Mouse (Mus musculus): ENCODE data around the gene Scand1. TPM values are rescaled to one million over a fixed set of nuclear protein-coding genes. Genes with fewer than 3 reads are reported as not detected.
A peak's percentile ranks its signal among the peaks of the same experiment; 100 is the strongest.

Gene Scand1
- total and polyA plus RNA-seq, 2 experiments = 34.3 to 65.9 TPM

GRCm38 (mm10) chr2:156281227-156281626 lies 31.3 kb downstream of the Scand1 start:
- WGBS = 74% methylated on average over 4 of the region's 4 CpGs
- no peaks in the 10 kb centered on the region for H3K27me3 ChIP-seq (ENCODE audit: control insufficient read depth, insufficient read depth, low read length)
- TF ChIP-seq CTCF (IDR thresholded peaks at IDR 0.05; ENCODE audit: low read depth, low read length) = no peak
- no peak for TF ChIP-seq POLR2A (IDR thresholded peaks at IDR 0.05; ENCODE audit: extremely low read depth, insufficient read depth, low read length)
- H3K27ac ChIP-seq (replicated peaks; ENCODE audit: insufficient read depth, low read depth, low read length) = no peak overlapping the region
- H3K4me3 ChIP-seq (ENCODE audit: insufficient read depth, low read depth, low read length) = no peak overlapping the region
- H3K79me2 ChIP-seq (ENCODE audit: control insufficient read depth, insufficient read depth, low read length) = no peaks in the 10 kb centered on the region
- H3K4me1 ChIP-seq (ENCODE audit: control insufficient read depth, insufficient read depth, low read length) = no peaks in the 10 kb centered on the region
- H3K36me3 ChIP-seq (ENCODE audit: control insufficient read depth, insufficient read depth, low read length) = peaks cover 5% of the 10 kb centered on the region
- no peak overlapping the region for H3K9ac ChIP-seq (ENCODE audit: low read depth, low read length)
- DNase-seq (ENCODE audit: extremely low read depth, low read depth, low spot score) = no peak

GRCm38 (mm10) chr2:156278226-156279017 lies 34.1 kb downstream of the Scand1 start:
- Histone ChIP-seq H3K9ac (ENCODE audit: low read depth, low read length) (no peak overlapping the region), H3K4me3 (ENCODE audit: insufficient read depth, low read depth, low read length) (no peak overlapping the region), H3K4me1 (ENCODE audit: control insufficient read depth, insufficient read depth, low read length) (no peaks in the 10 kb centered on the region), H3K79me2 (ENCODE audit: control insufficient read depth, insufficient read depth, low read length) (no peaks in the 10 kb centered on the region), H3K36me3 (ENCODE audit: control insufficient read depth, insufficient read depth, low read length) (peaks cover 10% of the 10 kb centered on the region; the same call in 1 of the 2 replicates), H3K27ac (replicated peaks; ENCODE audit: insufficient read depth, low read depth, low read length) (peak overlapping the region; percentile 22; the same call in 1 of the 2 replicates), H3K27me3 (ENCODE audit: control insufficient read depth, insufficient read depth, low read length) (no peaks in the 10 kb centered on the region)
- TF ChIP-seq CTCF (IDR thresholded peaks at IDR 0.05; ENCODE audit: low read depth, low read length) (peak; percentile 70), POLR2A (IDR thresholded peaks at IDR 0.05; ENCODE audit: extremely low read depth, insufficient read depth, low read length) (no peak)
- 67% methylated on average over 4 of the region's 4 CpGs for WGBS
- DNase-seq (ENCODE audit: extremely low read depth, low read depth, low spot score) = peak; percentile 60

GRCm38 (mm10) chr2:156272553-156272952 lies 40.0 kb downstream of the Scand1 start:
- Histone ChIP-seq H3K27me3 (ENCODE audit: control insufficient read depth, insufficient read depth, low read length) (no peaks in the 10 kb centered on the region), H3K4me1 (ENCODE audit: control insufficient read depth, insufficient read depth, low read length) (no peaks in the 10 kb centered on the region), H3K36me3 (ENCODE audit: control insufficient read depth, insufficient read depth, low read length) (peaks cover 18% of the 10 kb centered on the region), H3K4me3 (ENCODE audit: insufficient read depth, low read depth, low read length) (no peak overlapping the region), H3K79me2 (ENCODE audit: control insufficient read depth, insufficient read depth, low read length) (no peaks in the 10 kb centered on the region), H3K9ac (ENCODE audit: low read depth, low read length) (no peak overlapping the region), H3K27ac (replicated peaks; ENCODE audit: insufficient read depth, low read depth, low read length) (no peak overlapping the region)
- TF ChIP-seq POLR2A (IDR thresholded peaks at IDR 0.05; ENCODE audit: extremely low read depth, insufficient read depth, low read length) (no peak), CTCF (IDR thresholded peaks at IDR 0.05; ENCODE audit: low read depth, low read length) (no peak)
- DNase-seq (ENCODE audit: extremely low read depth, low read depth, low spot score) = no peak
- WGBS = 90% methylated on average over 6 of the region's 6 CpGs

GRCm38 (mm10) chr2:156267636-156268035 lies 44.9 kb downstream of the Scand1 start:
- no peak for DNase-seq (ENCODE audit: extremely low read depth, low read depth, low spot score)
- no peak overlapping the region for H3K9ac ChIP-seq (ENCODE audit: low read depth, low read length)
- H3K79me2 ChIP-seq (ENCODE audit: control insufficient read depth, insufficient read depth, low read length) = no peaks in the 10 kb centered on the region
- 94% methylated on average over 9 of the region's 9 CpGs for WGBS
- H3K27me3 ChIP-seq (ENCODE audit: control insufficient read depth, insufficient read depth, low read length) = no peaks in the 10 kb centered on the region
- H3K4me1 ChIP-seq (ENCODE audit: control insufficient read depth, insufficient read depth, low read length) = no peaks in the 10 kb centered on the region
- H3K36me3 ChIP-seq (ENCODE audit: control insufficient read depth, insufficient read depth, low read length) = peaks cover 14% of the 10 kb centered on the region
- TF ChIP-seq CTCF (IDR thresholded peaks at IDR 0.05; ENCODE audit: low read depth, low read length) (no peak), POLR2A (IDR thresholded peaks at IDR 0.05; ENCODE audit: extremely low read depth, insufficient read depth, low read length) (no peak)
- no peak overlapping the region for H3K27ac ChIP-seq (replicated peaks; ENCODE audit: insufficient read depth, low read depth, low read length)
- no peak overlapping the region for H3K4me3 ChIP-seq (ENCODE audit: insufficient read depth, low read depth, low read length)

GRCm38 (mm10) chr2:156263204-156263893 lies 49.2 kb downstream of the Scand1 start:
- Histone ChIP-seq H3K9ac (ENCODE audit: low read depth, low read length) (no peak overlapping the region), H3K79me2 (ENCODE audit: control insufficient read depth, insufficient read depth, low read length) (peaks cover 2% of the 10 kb centered on the region; the same call in 1 of the 2 replicates), H3K4me1 (ENCODE audit: control insufficient read depth, insufficient read depth, low read length) (no peaks in the 10 kb centered on the region), H3K27ac (replicated peaks; ENCODE audit: insufficient read depth, low read depth, low read length) (no peak overlapping the region), H3K36me3 (ENCODE audit: control insufficient read depth, insufficient read depth, low read length) (peaks cover 4% of the 10 kb centered on the region; the same call in 1 of the 2 replicates), H3K27me3 (ENCODE audit: control insufficient read depth, insufficient read depth, low read length) (no peaks in the 10 kb centered on the region), H3K4me3 (ENCODE audit: insufficient read depth, low read depth, low read length) (no peak overlapping the region)
- TF ChIP-seq CTCF (IDR thresholded peaks at IDR 0.05; ENCODE audit: low read depth, low read length) = no peak
- WGBS = 90% methylated on average over 4 of the region's 4 CpGs
- no peak for DNase-seq (ENCODE audit: extremely low read depth, low read depth, low spot score)

Other genes with a start within 250 kb of the Scand1 start
- 1.6 and 1.7 TPM in 2 replicates for gene Spag4, start 247.5 kb downstream of the Scand1 start, total RNA-seq (2014; rRNA removed)
- 4.8 and 5.5 TPM in 2 replicates for gene Spag4, start 247.5 kb downstream of the Scand1 start, polyA plus RNA-seq (2012; rRNA removed)
- 18.3 and 21.9 TPM in 2 replicates for gene Cpne1, start 200.7 kb downstream of the Scand1 start, total RNA-seq (2014; rRNA removed)
- 30.9 and 32.3 TPM in 2 replicates for gene Cpne1, start 200.7 kb downstream of the Scand1 start, polyA plus RNA-seq (2012; rRNA removed)
- gene Rbm12, start 200.7 kb downstream of the Scand1 start, total RNA-seq (2014; rRNA removed) = 3.9 and 5.1 TPM in 2 replicates
- gene Rbm12, start 200.7 kb downstream of the Scand1 start, polyA plus RNA-seq (2012; rRNA removed) = 4.0 and 4.2 TPM in 2 replicates
- gene Gm28036, start 185.6 kb downstream of the Scand1 start, total RNA-seq (2014; rRNA removed) = 1.6 and 1.9 TPM in 2 replicates
- gene Gm28036, start 185.6 kb downstream of the Scand1 start, polyA plus RNA-seq (2012; rRNA removed) = 0.70 and 1.1 TPM in 2 replicates
- gene Romo1, start 168.7 kb downstream of the Scand1 start, total RNA-seq (2014; rRNA removed) = 139 and 152 TPM in 2 replicates
- gene Romo1, start 168.7 kb downstream of the Scand1 start, polyA plus RNA-seq (2012; rRNA removed) = 247 and 252 TPM in 2 replicates
- gene Nfs1, start 168.5 kb downstream of the Scand1 start, total RNA-seq (2014; rRNA removed) = 71.1 and 75.1 TPM in 2 replicates
- 67.4 and 71.5 TPM in 2 replicates for gene Nfs1, start 168.5 kb downstream of the Scand1 start, polyA plus RNA-seq (2012; rRNA removed)
- gene Rbm39, start 132.5 kb downstream of the Scand1 start, total RNA-seq (2014; rRNA removed) = 188 and 219 TPM in 2 replicates
- gene Rbm39, start 132.5 kb downstream of the Scand1 start, polyA plus RNA-seq (2012; rRNA removed) = 19.9 and 22.7 TPM in 2 replicates
- gene Phf20, start 116.2 kb downstream of the Scand1 start, total RNA-seq (2014; rRNA removed) = 5.6 and 6.2 TPM in 2 replicates
- gene Phf20, start 116.2 kb downstream of the Scand1 start, polyA plus RNA-seq (2012; rRNA removed) = 2.9 and 3.1 TPM in 2 replicates
- 0.67 and 1.0 TPM in 2 replicates for gene Cnbd2, start 405 bp downstream of the Scand1 start, total RNA-seq (2014; rRNA removed)
- 0.40 and 0.62 TPM in 2 replicates for gene Cnbd2, start 405 bp downstream of the Scand1 start, polyA plus RNA-seq (2012; rRNA removed)
- 1.2 and 1.3 TPM in 2 replicates for gene Epb41l1, start 108.2 kb upstream of the Scand1 start, total RNA-seq (2014; rRNA removed)
- 0.72 and 1.1 TPM in 2 replicates for gene Epb41l1, start 108.2 kb upstream of the Scand1 start, polyA plus RNA-seq (2012; rRNA removed)
- 10.4 and 11.5 TPM in 2 replicates for gene Aar2, start 234.9 kb upstream of the Scand1 start, total RNA-seq (2014; rRNA removed)
- 20.0 and 31.1 TPM in 2 replicates for gene Aar2, start 234.9 kb upstream of the Scand1 start, polyA plus RNA-seq (2012; rRNA removed)

All from liver, adult 2 months (tissue).